Mouse (Mus musculus) layer of hippocampus, postnatal 14 days (tissue): ENCODE measurements around the gene Unk. TPM values are rescaled to one million over a fixed set of nuclear protein-coding genes. Genes with fewer than 3 reads are reported as not detected.
A peak's percentile ranks its signal among the peaks of the same experiment; 100 is the strongest.
"Not testable (repeated sequence)": the region's sequence is repeated elsewhere in the genome, so short reads cannot be mapped to it uniquely, and the experiment has no call there.

Source experiments
- DNase-seq, 2 experiments: peaks; one replicate each; pipeline ENCODE4 v3.0.0; 2021 to 2022; ENCODE audit warnings: low spot score in 2 of 2, mixed read lengths in 1 of 2
- total RNA-seq, 2 experiments: library from RNA; stranded (reverse); gene quantifications; 2 replicates each; pipeline ENCODE4 v1.2.3; 2021

The Unk gene
- total RNA-seq, 2 experiments from 2014 or later = 22.0 to 25.3 TPM

- no peak for DNase-seq
Observed at GRCm38 (mm10) chr11:116009661-116010060, 20.5 kb upstream of the Unk start.

GRCm38 (mm10) chr11:116010146-116010545 is 20.0 kb upstream of the Unk start:
- DNase-seq = no peak

GRCm38 (mm10) chr11:116010948-116011347 is 19.2 kb upstream of the Unk start:
- no peak for DNase-seq

- DNase-seq = no peak
Observed at GRCm38 (mm10) chr11:116011529-116012261, 18.4 kb upstream of the Unk start.

GRCm38 (mm10) chr11:116012262-116012947 is 17.7 kb upstream of the Unk start, which contains the start of gene Galk1:
TSS of gene Galk1 (minus strand) at chr11:116012719.
- peak; percentile 60 to 74 for DNase-seq

- no peak for DNase-seq
Observed at GRCm38 (mm10) chr11:116014821-116015220, 15.3 kb upstream of the Unk start.

GRCm38 (mm10) chr11:116018106-116018505 is 12.0 kb upstream of the Unk start:
- no peak for DNase-seq

GRCm38 (mm10) chr11:116018867-116019266 is 11.3 kb upstream of the Unk start:
- not testable (repeated sequence) for DNase-seq

- DNase-seq = no peak
Observed at GRCm38 (mm10) chr11:116019360-116019791, 10.7 kb upstream of the Unk start.

GRCm38 (mm10) chr11:116019976-116020411 is 10.1 kb upstream of the Unk start:
- DNase-seq = no peak

- DNase-seq = no peak
Observed at GRCm38 (mm10) chr11:116020519-116020922, 9.6 kb upstream of the Unk start.

- no peak for DNase-seq
Observed at GRCm38 (mm10) chr11:116021328-116022220, 8.5 kb upstream of the Unk start.

GRCm38 (mm10) chr11:116022256-116022780 is 7.8 kb upstream of the Unk start:
- no peak for DNase-seq

GRCm38 (mm10) chr11:116023074-116023770 is 6.9 kb upstream of the Unk start:
- DNase-seq = not testable (repeated sequence)

- peak; percentile 60 to 80 for DNase-seq
Observed at GRCm38 (mm10) chr11:116023771-116024355, 6.3 kb upstream of the Unk start.

GRCm38 (mm10) chr11:116024356-116024808 is 5.7 kb upstream of the Unk start:
- peak; percentile 94 to 99 for DNase-seq

- no peak for DNase-seq
Observed at GRCm38 (mm10) chr11:116025056-116025845, 4.9 kb upstream of the Unk start.

- DNase-seq = no peak
Observed at GRCm38 (mm10) chr11:116027756-116028155, 2.4 kb upstream of the Unk start, which contains the start of gene H3f3b. TSS of gene H3f3b (minus strand) at chr11:116027962.
